Mouse (Mus musculus) forebrain, embryonic 16.5 days (tissue): Measurements from ENCODE around the gene Phf13. TPM values are rescaled to one million over a fixed set of nuclear protein-coding genes. Genes with fewer than 3 reads are reported as not detected.

Experiments used
- ATAC-seq: fragments of 200-750 bp; cut with Nextera tagmentation; 2 replicates; pipeline ENCODE4 v1.8.0; 2017; ENCODE audit warnings: mild to moderate bottlenecking, moderate library complexity
- H3K27ac ChIP-seq: fragments of 300-500 bp; sonication (generic); 2 replicates; pipeline ENCODE4 v1.5.1; 2014; ENCODE audit warnings: low read length, control low read depth
- H3K27me3 ChIP-seq: fragments of 300-500 bp; sonication (generic); replicated peaks from 2 replicates; pipeline ENCODE4 v1.6.1; 2014; ENCODE audit warnings: low read length; ENCODE audit not compliant: control insufficient read depth, insufficient read depth
- H3K36me3 ChIP-seq: fragments of 300-500 bp; sonication (generic); 2 replicates; pipeline ENCODE4 v1.6.1; 2014; ENCODE audit not compliant: control insufficient read depth, insufficient read depth
- H3K4me1 ChIP-seq: fragments of 300-500 bp; sonication (generic); replicated peaks from 2 replicates; pipeline ENCODE4 v1.6.1; 2014; ENCODE audit warnings: low read length; ENCODE audit not compliant: control insufficient read depth, insufficient read depth
- H3K4me2 ChIP-seq: fragments of 300-500 bp; sonication (generic); 2 replicates; pipeline ENCODE4 v1.6.1; 2014; ENCODE audit warnings: mild to moderate bottlenecking, low read length, control low read depth
- H3K4me3 ChIP-seq: fragments of 300-500 bp; sonication (generic); replicated peaks from 2 replicates; pipeline ENCODE4 v1.5.1; 2014; ENCODE audit warnings: mild to moderate bottlenecking, low read length, control low read depth
- H3K9ac ChIP-seq: fragments of 300-500 bp; sonication (generic); replicated peaks from 2 replicates; pipeline ENCODE4 v1.6.1; 2014; ENCODE audit warnings: low read depth, low read length, control low read depth
- H3K9me3 ChIP-seq: fragments of 300-500 bp; sonication (generic); 2 replicates; pipeline ENCODE4 v1.6.1; 2016; ENCODE audit warnings: low read length; ENCODE audit not compliant: control insufficient read depth
- WGBS: fragments of 180-500 bp; shearing (Covaris S2); extraction: QIAGEN DNeasy Blood & Tissue Kit; methylation state at CpG from one replicate; pipeline ENCODE4 v1.1.7; 2014; 5-methylcytosine and 5-hydroxymethylcytosine counted together
- polyA plus RNA-seq: library from polyadenylated mRNA; unstranded; fragments of >200 nt; fragmentation: Nextera tagmentation; extraction: Ambion mirVana; gene quantifications from 2 replicates; pipeline ENCODE4 v1.2.1, GENCODE M21; 2015

Phf13 gene
- polyA plus RNA-seq, 1 experiment from 2014 or later, result 20.5 TPM

GRCm38 (mm10) chr4:151997701-151998100 is 1.6 kb upstream of the Phf13 start:
- Histone ChIP-seq H3K4me2 (peak overlapping the region; percentile 64; the same call in 1 of the 2 replicates), H3K9me3 (no peaks in the 10 kb centered on the region), H3K27me3 (no peaks in the 10 kb centered on the region), H3K27ac (no peak overlapping the region), H3K9ac (peak overlapping the region; percentile 77), H3K4me3 (no peak overlapping the region), H3K4me1 (peaks cover 20% of the 10 kb centered on the region), H3K36me3 (no peaks in the 10 kb centered on the region)
- no peak for ATAC-seq
- WGBS, result 71% methylated on average over 3 of the region's 3 CpGs

- WGBS, result 3% methylated on average over 13 of the region's 13 CpGs
- peak overlapping the region; percentile 74 for H3K27ac ChIP-seq
- no peak for ATAC-seq
- peak overlapping the region; percentile 77 for H3K9ac ChIP-seq
- H3K4me2 ChIP-seq, result peak overlapping the region; percentile 64
- peaks cover 2% of the 10 kb centered on the region; the same call in 1 of the 2 replicates for H3K36me3 ChIP-seq
- peak overlapping the region; percentile 95 for H3K4me3 ChIP-seq
- no peaks in the 10 kb centered on the region for H3K9me3 ChIP-seq
- peaks cover 20% of the 10 kb centered on the region for H3K4me1 ChIP-seq
- no peaks in the 10 kb centered on the region for H3K27me3 ChIP-seq
Observed at GRCm38 (mm10) chr4:151996951-151997222, 829 bp upstream of the Phf13 start.

GRCm38 (mm10) chr4:151995371-151996172 is 486 bp downstream of the Phf13 start:
- Histone ChIP-seq H3K9ac (peak overlapping the region; percentile 88), H3K9me3 (no peaks in the 10 kb centered on the region)
- ATAC-seq, result peak; percentile 0

GRCm38 (mm10) chr4:151994228-151995171 is 1.6 kb downstream of the Phf13 start:
- Histone ChIP-seq H3K9me3 (no peaks in the 10 kb centered on the region), H3K9ac (peak overlapping the region; percentile 88), H3K4me3 (peak overlapping the region; percentile 95), H3K36me3 (peaks cover 14% of the 10 kb centered on the region), H3K27me3 (no peaks in the 10 kb centered on the region), H3K4me2 (peak overlapping the region; percentile 90), H3K4me1 (peaks cover 20% of the 10 kb centered on the region), H3K27ac (no peak overlapping the region; the same call in 1 of the 2 replicates)
- WGBS, result 1% methylated on average over 60 of the region's 61 CpGs
- ATAC-seq, result no peak

More at GRCm38 (mm10) chr4:151995371-151996172, 486 bp downstream of the Phf13 start:
- Histone ChIP-seq H3K4me1 (peaks cover 20% of the 10 kb centered on the region), H3K36me3 (peaks cover 12% of the 10 kb centered on the region), H3K27ac (peak overlapping the region; percentile 37), H3K4me3 (peak overlapping the region; percentile 95), H3K4me2 (peak overlapping the region; percentile 90), H3K27me3 (no peaks in the 10 kb centered on the region)
- under 1% methylated on average over 64 of the region's 111 CpGs for WGBS

- no peaks in the 10 kb centered on the region for H3K9me3 ChIP-seq
- H3K27ac ChIP-seq, result no peak overlapping the region
- H3K4me3 ChIP-seq, result no peak overlapping the region
- peaks cover 26% of the 10 kb centered on the region for H3K4me1 ChIP-seq
- no peaks in the 10 kb centered on the region for H3K27me3 ChIP-seq
- H3K4me2 ChIP-seq, result no peak overlapping the region
- no peak overlapping the region for H3K9ac ChIP-seq
- peaks cover 14% of the 10 kb centered on the region for H3K36me3 ChIP-seq
- 68% methylated on average over 6 of the region's 6 CpGs for WGBS
- ATAC-seq, result no peak
Observed at GRCm38 (mm10) chr4:151993035-151993434, 3.0 kb downstream of the Phf13 start.

GRCm38 (mm10) chr4:151992091-151992490 is 4.0 kb downstream of the Phf13 start:
- ATAC-seq, result no peak
- Histone ChIP-seq H3K27me3 (no peaks in the 10 kb centered on the region), H3K9me3 (no peaks in the 10 kb centered on the region), H3K4me3 (no peak overlapping the region), H3K36me3 (peaks cover 14% of the 10 kb centered on the region), H3K9ac (no peak overlapping the region), H3K4me1 (peaks cover 28% of the 10 kb centered on the region), H3K4me2 (no peak overlapping the region), H3K27ac (no peak overlapping the region)
- WGBS, result 91% methylated on average over 9 of the region's 9 CpGs

GRCm38 (mm10) chr4:151989110-151989488 is 7.0 kb downstream of the Phf13 start:
- H3K4me1 ChIP-seq, result peaks cover 30% of the 10 kb centered on the region
- no peak overlapping the region for H3K27ac ChIP-seq
- WGBS, result 32% methylated on average over 6 of the region's 6 CpGs
- 0 out of 2 replicates have a peak, but pooled peaks have one; percentile 4 for ATAC-seq
- H3K9me3 ChIP-seq, result no peaks in the 10 kb centered on the region
- H3K36me3 ChIP-seq, result peaks cover 14% of the 10 kb centered on the region
- no peak overlapping the region for H3K9ac ChIP-seq
- peak overlapping the region; percentile 76 for H3K4me2 ChIP-seq
- H3K27me3 ChIP-seq, result no peaks in the 10 kb centered on the region
- peak overlapping the region; percentile 92 for H3K4me3 ChIP-seq

GRCm38 (mm10) chr4:151988342-151989109 is 7.5 kb downstream of the Phf13 start, which contains the start of gene Thap3:
Gene Thap3 (minus strand): TSS chr4:151988997.
- peak within 1 kb of the TSS; percentile 99 for H3K9ac ChIP-seq
- H3K27ac ChIP-seq, result peak within 1 kb of the TSS; percentile 87
- peak; percentile 87 for ATAC-seq
- WGBS, result under 1% methylated on average over 51 of the region's 54 CpGs
- peaks cover 14% of the 10 kb centered on the region for H3K36me3 ChIP-seq
- H3K4me2 ChIP-seq, result peak within 1 kb of the TSS; percentile 76
- peak within 1 kb of the TSS; percentile 92 for H3K4me3 ChIP-seq
- peaks cover 25% of the 10 kb centered on the region for H3K4me1 ChIP-seq
- no peaks in the 10 kb centered on the region for H3K27me3 ChIP-seq
- H3K9me3 ChIP-seq, result no peaks in the 10 kb centered on the region
